Mouse (Mus musculus): ENCODE data around the gene Rbm31y. TPM values are rescaled to one million over a fixed set of nuclear protein-coding genes. Genes with fewer than 3 reads are reported as not detected.
"Not testable (repeated sequence)": the region's sequence is repeated elsewhere in the genome, so short reads cannot be mapped to it uniquely, and the experiment has no call there.

The Rbm31y gene
- polyA plus RNA-seq (2015; fragmentation: Nextera tagmentation; extraction: Ambion mirVana): not detected in 2 replicates

GRCm38 (mm10) chrY:17400461-17400860 lies at the start of gene Rbm31y:
Gene Rbm31y (plus strand): TSS chrY:17400761.
- not testable (repeated sequence) for H3K4me3 ChIP-seq (replicated peaks); H3K27me3 ChIP-seq; H3K27ac ChIP-seq (replicated peaks); H3K4me2 ChIP-seq; H3K4me1 ChIP-seq (replicated peaks); H3K9ac ChIP-seq; ATAC-seq (ENCODE audit: insufficient read depth); H3K9me3 ChIP-seq (replicated peaks); H3K36me3 ChIP-seq (replicated peaks)
- no CpG with 5 or more reads among the region's 11 CpGs for WGBS (ENCODE audit: insufficient replicate concordance)
